Comparison of ENCODE assay signal across 9 mouse cellular contexts in genomic region chr10:128358796-128359195, GRCm38 (mm10). TPM values are rescaled to one million over a fixed set of nuclear protein-coding genes. Genes with fewer than 3 reads are reported as not detected.
DNase-seq lines count a peak whose midpoint lies in the region; ATAC-seq and TF ChIP-seq lines count a peak whose summit lies in the region.
"Had no signal": no experiment of that assay in that cellular context is flagged by ENCODE, and none has a peak within 500 bp of the region (broad histone marks: within the 10 kb centered on the region; RNA-seq: fewer than 3 reads in every experiment).

No protein-coding gene starts in this region.

- ATAC-seq in cerebellum, adult (ENCODE audit: insufficient number of reproducible peaks, low FRiP score, low TSS enrichment) = no peak
- ATAC-seq in lung, postnatal 0 days = peak; percentile 49; the same call in 1 of the 2 replicates

- peaks cover 36% of the 10 kb centered on the region for H3K36me3 ChIP-seq in lung, postnatal 0 days (ENCODE audit: insufficient read depth, low read length)

- peak; percentile 76 for TF ChIP-seq CTCF in left cerebral cortex, adult 2 months (IDR thresholded peaks at IDR 0.05)
- peak; percentile 80 for TF ChIP-seq CTCF in lung, postnatal 0 days (IDR thresholded peaks at IDR 0.05)

- H3K4me2 ChIP-seq in lung, postnatal 0 days (replicated peaks; ENCODE audit: low read depth, low read length) = no peak overlapping the region

- no peak overlapping the region for H3K4me3 ChIP-seq in left cerebral cortex, adult 2 months
- H3K4me3 ChIP-seq in lung, postnatal 0 days (ENCODE audit: low read depth, low read length) = no peak overlapping the region

- 36% methylated on average over 2 of the region's 2 CpGs for WGBS in lung, postnatal 0 days

- no peak for TF ChIP-seq EP300 in lung, postnatal 0 days (IDR thresholded peaks at IDR 0.05)

- DNase-seq in cerebellum, adult 18-20 months = peak; percentile 61 to 70
- peak in 1 of 2 experiments; percentile 43 for DNase-seq in left cerebral cortex, adult 2 months (ENCODE audit: extremely low spot score in 1 of 2, low spot score in 2 of 2)
- no peak for DNase-seq in left cerebral cortex, adult 11 months (ENCODE audit: low spot score)
- DNase-seq in adrenal gland, postnatal 14 days = peak; percentile 79
- DNase-seq in forelimb bud, embryonic 11.5 days (ENCODE audit: low read depth, low spot score) = peak; percentile 43
- peak; percentile 74 for DNase-seq in lung, postnatal 0 days (ENCODE audit: low spot score)
- peak; percentile 70 for DNase-seq in thymus, postnatal 14 days

- no peaks in the 10 kb centered on the region for H3K27me3 ChIP-seq in lung, postnatal 0 days (replicated peaks; ENCODE audit: insufficient read depth, low read length)

- no peaks in the 10 kb centered on the region for H3K9me3 ChIP-seq in lung, postnatal 0 days (ENCODE audit: low read length)

- H3K4me1 ChIP-seq in lung, postnatal 0 days (ENCODE audit: insufficient read depth, low read depth, low read length) = no peaks in the 10 kb centered on the region

- intact Hi-C loops in left cerebral cortex, adult 2 months (cut with DNase I) = loop anchor here (2.0 kb wide), 1 partner anchor 22 kb away; the partner anchor contains the start of gene Cs

- no peak overlapping the region for H3K27ac ChIP-seq in left cerebral cortex, adult 2 months
- H3K27ac ChIP-seq in lung, postnatal 0 days (ENCODE audit: low read length) = no peak overlapping the region
- H3K27ac ChIP-seq: macrophage had no signal

- H3K9ac ChIP-seq in lung, postnatal 0 days (replicated peaks; ENCODE audit: low read depth) = no peak overlapping the region

RNA-seq across cellular contexts. Expression of gene Coq10a, which starts 10.0 kb away (rescaled TPM):
- 10 to 100 TPM; 53.0 to 54.6 TPM for total RNA-seq in left cerebral cortex, adult 2 months (2021)
- total RNA-seq in adrenal gland, postnatal 14 days (2021) = 103 and 111 TPM in 2 replicates
- 16.4 and 19.9 TPM in 2 replicates for polyA plus RNA-seq in lung, postnatal 0 days (2015; fragmentation: Nextera tagmentation; extraction: Ambion mirVana)

RNA-seq across cellular contexts. Expression of gene Ankrd52, which starts 18.1 kb away (rescaled TPM):
- 10 to 100 TPM; 60.8 to 63.9 TPM for total RNA-seq in left cerebral cortex, adult 2 months (2021)
- total RNA-seq in adrenal gland, postnatal 14 days (2021) = 66.7 and 66.9 TPM in 2 replicates
- polyA plus RNA-seq in lung, postnatal 0 days (2015; fragmentation: Nextera tagmentation; extraction: Ambion mirVana) = 4.2 and 4.9 TPM in 2 replicates

RNA-seq across cellular contexts. Expression of gene Cs, which starts 21.3 kb away (rescaled TPM):
- 100 to 1,000 TPM; 216 to 218 TPM for total RNA-seq in left cerebral cortex, adult 2 months (2021)
- 918 and 1,019 TPM in 2 replicates for total RNA-seq in adrenal gland, postnatal 14 days (2021)
- 85.4 and 85.8 TPM in 2 replicates for polyA plus RNA-seq in lung, postnatal 0 days (2015; fragmentation: Nextera tagmentation; extraction: Ambion mirVana)

RNA-seq across cellular contexts. Expression of gene Cnpy2, which starts 36.5 kb away (rescaled TPM):
- total RNA-seq in left cerebral cortex, adult 2 months (2021) = 10 to 100 TPM; 66.8 to 67.5 TPM
- total RNA-seq in adrenal gland, postnatal 14 days (2021) = 150 and 152 TPM in 2 replicates
- polyA plus RNA-seq in lung, postnatal 0 days (2015; fragmentation: Nextera tagmentation; extraction: Ambion mirVana) = 243 and 244 TPM in 2 replicates

RNA-seq across cellular contexts. Expression of gene Slc39a5, which starts 42.2 kb away (rescaled TPM):
- not detected for total RNA-seq in left cerebral cortex, adult 2 months (2021)
- total RNA-seq in adrenal gland, postnatal 14 days (2021) = 0.78 TPM in 1 of 2 replicates, not detected in the other
- polyA plus RNA-seq in lung, postnatal 0 days (2015; fragmentation: Nextera tagmentation; extraction: Ambion mirVana) = 0.15 TPM in 1 of 2 replicates, not detected in the other
- polyA plus RNA-seq: macrophage had no signal
